Mouse (Mus musculus): Measurements from ENCODE around the gene Tmem54. TPM values are rescaled to one million over a fixed set of nuclear protein-coding genes. Genes with fewer than 3 reads are reported as not detected.
A peak's percentile ranks its signal among the peaks of the same experiment; 100 is the strongest.

Tmem54 gene
- total RNA-seq, 2 experiments from 2014 or later: not detected

GRCm38 (mm10) chr4:129129387-129129786 is 24.0 kb downstream of the Tmem54 start:
- DNase-seq: no peak

- no peak for DNase-seq
These were observed 24.8 kb downstream of the Tmem54 start for GRCm38 (mm10) chr4:129130149-129130548.

- no peak for DNase-seq
These were observed 25.5 kb downstream of the Tmem54 start for GRCm38 (mm10) chr4:129130755-129131303.

GRCm38 (mm10) chr4:129134799-129135585 is 29.6 kb downstream of the Tmem54 start:
- DNase-seq: peak; percentile 42

- no peak for DNase-seq
These were observed 30.3 kb downstream of the Tmem54 start for GRCm38 (mm10) chr4:129135637-129136036.

GRCm38 (mm10) chr4:129136189-129136578 is 30.8 kb downstream of the Tmem54 start:
- DNase-seq: no peak

GRCm38 (mm10) chr4:129136579-129137391 is 31.4 kb downstream of the Tmem54 start, which contains the start of gene Fndc5:
Fndc5 (plus strand) TSS chr4:129136999.
- DNase-seq: no peak

GRCm38 (mm10) chr4:129137392-129138321 is 32.3 kb downstream of the Tmem54 start:
- DNase-seq: no peak

- no peak for DNase-seq
These were observed 34.3 kb downstream of the Tmem54 start for GRCm38 (mm10) chr4:129139642-129140041.

- no peak for DNase-seq
These were observed 35.5 kb downstream of the Tmem54 start for GRCm38 (mm10) chr4:129140808-129141207.

GRCm38 (mm10) chr4:129141560-129142438 is 36.5 kb downstream of the Tmem54 start:
- peak; percentile 51 for DNase-seq

- DNase-seq: no peak
These were observed 37.2 kb downstream of the Tmem54 start for GRCm38 (mm10) chr4:129142439-129143045.

- DNase-seq: no peak
These were observed 38.2 kb downstream of the Tmem54 start for GRCm38 (mm10) chr4:129143509-129143908.

- DNase-seq: no peak
These were observed 39.3 kb downstream of the Tmem54 start for GRCm38 (mm10) chr4:129144401-129145367.

- no peak for DNase-seq
These were observed 40.1 kb downstream of the Tmem54 start for GRCm38 (mm10) chr4:129145411-129145810.

- no peak for DNase-seq
These were observed 40.6 kb downstream of the Tmem54 start for GRCm38 (mm10) chr4:129145943-129146342.

GRCm38 (mm10) chr4:129146392-129146791 is 41.0 kb downstream of the Tmem54 start:
- no peak for DNase-seq

GRCm38 (mm10) chr4:129147552-129148103 is 42.3 kb downstream of the Tmem54 start:
- DNase-seq: no peak

GRCm38 (mm10) chr4:129149321-129149720 is 44.0 kb downstream of the Tmem54 start:
- DNase-seq: no peak

All from gastrocnemius, postnatal 25 days (tissue).